Mouse (Mus musculus) lung, embryonic 16.5 days (tissue): ENCODE results near the gene Epn1. TPM values are rescaled to one million over a fixed set of nuclear protein-coding genes. Genes with fewer than 3 reads are reported as not detected.

Experiments
- ATAC-seq: fragments of 200-750 bp; cut with Nextera tagmentation; 2 replicates; pipeline ENCODE4 v1.8.0; 2017; ENCODE audit warnings: low read depth, mild to moderate bottlenecking, moderate library complexity
- H3K27ac ChIP-seq: fragments of 300-500 bp; sonication (generic); 2 replicates; pipeline ENCODE4 v1.5.1; 2014; ENCODE audit warnings: mild to moderate bottlenecking, control low read depth, low read length
- H3K27me3 ChIP-seq: fragments of 300-500 bp; sonication (generic); 2 replicates; pipeline ENCODE4 v1.6.1; 2014; ENCODE audit warnings: low read depth, low read length, mixed read lengths; ENCODE audit not compliant: control insufficient read depth, insufficient read depth
- H3K36me3 ChIP-seq: fragments of 300-500 bp; sonication (generic); 2 replicates; pipeline ENCODE4 v1.6.1; 2014; ENCODE audit warnings: low read length; ENCODE audit not compliant: control insufficient read depth, insufficient read depth
- H3K4me1 ChIP-seq: fragments of 300-500 bp; sonication (generic); replicated peaks from 2 replicates; pipeline ENCODE4 v1.6.1; 2014; ENCODE audit warnings: low read length, mixed read lengths; ENCODE audit not compliant: control insufficient read depth, insufficient read depth
- H3K4me2 ChIP-seq: fragments of 300-500 bp; sonication (generic); 2 replicates; pipeline ENCODE4 v1.6.1; 2014; ENCODE audit warnings: low read depth, low read length, control low read depth
- H3K4me3 ChIP-seq: fragments of 300-500 bp; sonication (generic); 2 replicates; pipeline ENCODE4 v1.5.1; 2014; ENCODE audit warnings: mild to moderate bottlenecking, low read length, control low read depth
- H3K9ac ChIP-seq: fragments of 300-500 bp; sonication (generic); 2 replicates; pipeline ENCODE4 v1.6.1; 2014; ENCODE audit warnings: low read length, control low read depth
- H3K9me3 ChIP-seq: fragments of 300-500 bp; sonication (generic); 2 replicates; pipeline ENCODE4 v1.6.1; 2016; ENCODE audit warnings: low read length; ENCODE audit not compliant: control insufficient read depth
- WGBS: fragments of 180-500 bp; shearing (Covaris S2); extraction: QIAGEN DNeasy Blood & Tissue Kit; methylation state at CpG from one replicate; pipeline ENCODE4 v1.1.7; 2014; 5-methylcytosine and 5-hydroxymethylcytosine counted together
- polyA plus RNA-seq: library from polyadenylated mRNA; unstranded; fragments of >200 nt; fragmentation: Nextera tagmentation; extraction: Ambion mirVana; gene quantifications from 2 replicates; pipeline ENCODE4 v1.2.1, GENCODE M21; 2015

Gene Epn1
- polyA plus RNA-seq, 1 experiment from 2014 or later = 53.8 TPM

GRCm38 (mm10) chr7:5056651-5057263 lies 23.3 kb upstream of the Epn1 start:
- Histone ChIP-seq H3K9me3 (no peaks in the 10 kb centered on the region), H3K4me3 (peak overlapping the region; percentile 45), H3K4me1 (peaks cover 31% of the 10 kb centered on the region), H3K36me3 (no peaks in the 10 kb centered on the region), H3K4me2 (peak overlapping the region; percentile 57), H3K27ac (no peak overlapping the region), H3K27me3 (peaks cover 68% of the 10 kb centered on the region), H3K9ac (peak overlapping the region; percentile 53)
- WGBS = 1% methylated on average over 55 of the region's 55 CpGs
- no peak for ATAC-seq

GRCm38 (mm10) chr7:5057381-5057780 lies 22.7 kb upstream of the Epn1 start:
- H3K9me3 ChIP-seq = no peaks in the 10 kb centered on the region
- H3K27ac ChIP-seq = no peak overlapping the region
- H3K4me3 ChIP-seq = no peak overlapping the region; the same call in 1 of the 2 replicates
- no peaks in the 10 kb centered on the region for H3K36me3 ChIP-seq
- WGBS = 26% methylated on average over 8 of the region's 8 CpGs
- H3K27me3 ChIP-seq = peaks cover 61% of the 10 kb centered on the region
- no peak overlapping the region for H3K9ac ChIP-seq
- H3K4me1 ChIP-seq = peaks cover 25% of the 10 kb centered on the region
- ATAC-seq = no peak
- H3K4me2 ChIP-seq = no peak overlapping the region

GRCm38 (mm10) chr7:5057804-5058203 lies 22.2 kb upstream of the Epn1 start:
- H3K4me2 ChIP-seq = no peak overlapping the region
- no peak for ATAC-seq
- H3K27me3 ChIP-seq = peaks cover 57% of the 10 kb centered on the region
- H3K4me1 ChIP-seq = peaks cover 20% of the 10 kb centered on the region
- no peaks in the 10 kb centered on the region for H3K9me3 ChIP-seq
- WGBS = 36% methylated on average over 11 of the region's 11 CpGs
- H3K36me3 ChIP-seq = no peaks in the 10 kb centered on the region
- no peak overlapping the region for H3K27ac ChIP-seq
- H3K9ac ChIP-seq = no peak overlapping the region
- H3K4me3 ChIP-seq = no peak overlapping the region

GRCm38 (mm10) chr7:5058631-5059030 lies 21.4 kb upstream of the Epn1 start:
- Histone ChIP-seq H3K36me3 (no peaks in the 10 kb centered on the region), H3K4me1 (peaks cover 16% of the 10 kb centered on the region), H3K4me3 (no peak overlapping the region), H3K27me3 (peaks cover 49% of the 10 kb centered on the region), H3K4me2 (no peak overlapping the region), H3K27ac (no peak overlapping the region), H3K9me3 (no peaks in the 10 kb centered on the region), H3K9ac (no peak overlapping the region)
- 100% methylated on average over 1 of the region's 1 CpGs for WGBS
- no peak for ATAC-seq

GRCm38 (mm10) chr7:5059421-5059820 lies 20.6 kb upstream of the Epn1 start:
- WGBS = 90% methylated on average over 12 of the region's 12 CpGs
- Histone ChIP-seq H3K9me3 (no peaks in the 10 kb centered on the region), H3K4me2 (no peak overlapping the region), H3K27me3 (peaks cover 41% of the 10 kb centered on the region), H3K36me3 (no peaks in the 10 kb centered on the region), H3K27ac (no peak overlapping the region), H3K9ac (no peak overlapping the region), H3K4me3 (no peak overlapping the region), H3K4me1 (peaks cover 22% of the 10 kb centered on the region)
- no peak for ATAC-seq

- H3K36me3 ChIP-seq = no peaks in the 10 kb centered on the region
- H3K9me3 ChIP-seq = no peaks in the 10 kb centered on the region
- peak overlapping the region; percentile 85 for H3K4me3 ChIP-seq
- peak overlapping the region; percentile 92 for H3K4me2 ChIP-seq
- H3K27ac ChIP-seq = peak overlapping the region; percentile 100
- H3K4me1 ChIP-seq = peaks cover 24% of the 10 kb centered on the region
- peak overlapping the region; percentile 96 for H3K9ac ChIP-seq
- peaks cover 32% of the 10 kb centered on the region for H3K27me3 ChIP-seq
- WGBS = under 1% methylated on average over 27 of the region's 27 CpGs
- ATAC-seq = no peak
These were observed 19.8 kb upstream of the Epn1 start for GRCm38 (mm10) chr7:5060239-5060731.

- H3K36me3 ChIP-seq = 0 out of 2 replicates have a peak, but pooled peaks cover under 1% of the 10 kb centered on the region
- H3K27me3 ChIP-seq = peaks cover 24% of the 10 kb centered on the region
- peak overlapping the region; percentile 85 for H3K4me3 ChIP-seq
- peaks cover 26% of the 10 kb centered on the region for H3K4me1 ChIP-seq
- peak overlapping the region; percentile 100 for H3K27ac ChIP-seq
- under 1% methylated on average over 59 of the region's 60 CpGs for WGBS
- peak overlapping the region; percentile 92 for H3K4me2 ChIP-seq
- H3K9me3 ChIP-seq = no peaks in the 10 kb centered on the region
- ATAC-seq = peak; percentile 92
- peak overlapping the region; percentile 96 for H3K9ac ChIP-seq
These were observed 18.9 kb upstream of the Epn1 start for GRCm38 (mm10) chr7:5060944-5061773.

- H3K9ac ChIP-seq = peak within 1 kb of the TSS; percentile 96
- under 1% methylated on average over 60 of the region's 65 CpGs for WGBS
- ATAC-seq = peak; percentile 82
- peak within 1 kb of the TSS; percentile 100 for H3K27ac ChIP-seq
- H3K4me3 ChIP-seq = peak within 1 kb of the TSS; percentile 85
- peaks cover 26% of the 10 kb centered on the region for H3K4me1 ChIP-seq
- 0 out of 2 replicates have a peak, but pooled peaks cover 3% of the 10 kb centered on the region for H3K36me3 ChIP-seq
- peaks cover 18% of the 10 kb centered on the region for H3K27me3 ChIP-seq
- H3K9me3 ChIP-seq = no peaks in the 10 kb centered on the region
- peak within 1 kb of the TSS; percentile 92 for H3K4me2 ChIP-seq
These were observed 18.2 kb upstream of the Epn1 start, which contains the start of gene U2af2 for GRCm38 (mm10) chr7:5061774-5062359. U2af2 (plus strand) TSS chr7:5062143.
